13 mouse cellular contexts compared by ENCODE assay signal in genomic region chr9:19621297-19621696, GRCm38 (mm10). TPM values are rescaled to one million over a fixed set of nuclear protein-coding genes. Genes with fewer than 3 reads are reported as not detected.
DNase-seq lines count a peak whose midpoint lies in the region; ATAC-seq and TF ChIP-seq lines count a peak whose summit lies in the region.
"Had no signal": no experiment of that assay in that cellular context is flagged by ENCODE, and none has a peak within 500 bp of the region (broad histone marks: within the 10 kb centered on the region; RNA-seq: fewer than 3 reads in every experiment).

No protein-coding gene starts in this region.

- H3K4me3 ChIP-seq in lung, embryonic 14.5 days (ENCODE audit: low read depth, low read length) = 0 out of 2 replicates have a peak overlapping the region, but pooled peaks have one; percentile 57
- no peak overlapping the region for H3K4me3 ChIP-seq in forebrain, postnatal 0 days (ENCODE audit: low read depth, low read length)
- H3K4me3 ChIP-seq in midbrain, embryonic 14.5 days (replicated peaks; ENCODE audit: low read depth, low read length) = peak overlapping the region; percentile 58; the same call in 1 of the 2 replicates

- no peak for TF ChIP-seq CTCF in lung, embryonic 14.5 days (IDR thresholded peaks at IDR 0.05; ENCODE audit: low read depth)
- TF ChIP-seq CTCF in forebrain, postnatal 0 days (IDR thresholded peaks at IDR 0.05; ENCODE audit: low read depth) = no peak

- WGBS in lung, embryonic 14.5 days = 95% methylated on average over 3 of the region's 3 CpGs
- 97% methylated on average over 3 of the region's 3 CpGs for WGBS in forebrain, postnatal 0 days
- 98% methylated on average over 3 of the region's 3 CpGs for WGBS in midbrain, embryonic 14.5 days

- no peaks in the 10 kb centered on the region for H3K9me3 ChIP-seq in lung, embryonic 14.5 days (ENCODE audit: low read depth, low read length)
- no peaks in the 10 kb centered on the region for H3K9me3 ChIP-seq in forebrain, postnatal 0 days (ENCODE audit: low read length)
- H3K9me3 ChIP-seq in midbrain, embryonic 14.5 days (ENCODE audit: control insufficient read depth, low read length) = no peaks in the 10 kb centered on the region
- H3K9me3 ChIP-seq: limb, embryonic 13.5 days had no signal

- H3K36me3 ChIP-seq in lung, embryonic 14.5 days (ENCODE audit: insufficient read depth) = peaks cover 9% of the 10 kb centered on the region; the same call in 1 of the 2 replicates
- peaks cover 5% of the 10 kb centered on the region for H3K36me3 ChIP-seq in forebrain, postnatal 0 days (ENCODE audit: insufficient read depth)
- 0 out of 2 replicates have a peak, but pooled peaks cover 5% of the 10 kb centered on the region for H3K36me3 ChIP-seq in midbrain, embryonic 14.5 days (ENCODE audit: control insufficient read depth, insufficient read depth, low read length)

- no peak overlapping the region for H3K4me2 ChIP-seq in lung, embryonic 14.5 days
- no peak overlapping the region for H3K4me2 ChIP-seq in forebrain, postnatal 0 days (ENCODE audit: low read depth)
- H3K4me2 ChIP-seq in midbrain, embryonic 14.5 days (ENCODE audit: low read length) = no peak overlapping the region

- H3K27ac ChIP-seq in lung, embryonic 14.5 days (ENCODE audit: low read depth) = no peak overlapping the region
- H3K27ac ChIP-seq in forebrain, postnatal 0 days (ENCODE audit: low read depth, low read length) = no peak overlapping the region
- H3K27ac ChIP-seq in midbrain, embryonic 14.5 days (replicated peaks; ENCODE audit: low read depth, low read length) = no peak overlapping the region

- H3K27me3 ChIP-seq in lung, embryonic 14.5 days (ENCODE audit: insufficient read depth, low read length) = no peaks in the 10 kb centered on the region
- H3K27me3 ChIP-seq in forebrain, postnatal 0 days (ENCODE audit: insufficient read depth, low read length) = no peaks in the 10 kb centered on the region
- no peaks in the 10 kb centered on the region for H3K27me3 ChIP-seq in midbrain, embryonic 14.5 days (ENCODE audit: control insufficient read depth, insufficient read depth, low read length)
- H3K27me3 ChIP-seq: limb, embryonic 13.5 days had no signal

- no peak overlapping the region for H3K9ac ChIP-seq in lung, embryonic 14.5 days
- H3K9ac ChIP-seq in forebrain, postnatal 0 days = no peak overlapping the region
- H3K9ac ChIP-seq in midbrain, embryonic 14.5 days (replicated peaks; ENCODE audit: low read length) = no peak overlapping the region

- no peak for DNase-seq in lung, embryonic 14.5 days
- no peak for DNase-seq in lung, adult 18-20 months
- DNase-seq in forebrain, postnatal 0 days = peak; percentile 1
- peak; percentile 5 for DNase-seq in midbrain, embryonic 14.5 days
- no peak for DNase-seq in spleen, postnatal 14 days (ENCODE audit: low spot score in 2 of 2)
- DNase-seq in gastrocnemius, adult 18-20 months (ENCODE audit: low spot score) = no peak

- H3K4me1 ChIP-seq in lung, embryonic 14.5 days (ENCODE audit: insufficient read depth) = no peaks in the 10 kb centered on the region
- H3K4me1 ChIP-seq in forebrain, postnatal 0 days (ENCODE audit: insufficient read depth) = no peaks in the 10 kb centered on the region
- no peaks in the 10 kb centered on the region for H3K4me1 ChIP-seq in midbrain, embryonic 14.5 days (ENCODE audit: control insufficient read depth, insufficient read depth, low read length)
- H3K4me1 ChIP-seq: limb, embryonic 13.5 days had no signal

- no peak for ATAC-seq in lung, embryonic 14.5 days (ENCODE audit: insufficient read depth)
- ATAC-seq in forebrain, postnatal 0 days = no peak
- ATAC-seq in midbrain, embryonic 14.5 days (ENCODE audit: low FRiP score, low TSS enrichment) = 0 out of 2 replicates have a peak, but pooled peaks have one; percentile 1
- ATAC-seq in megakaryocyte-erythroid progenitor cell, adult 5-6 weeks (replicated peaks; ENCODE audit: low FRiP score, low TSS enrichment, poor library complexity, severe bottlenecking) = no peak

RNA-seq across cellular contexts. Expression of gene Zfp317, which starts 0.6 kb away (rescaled TPM):
- 31.5 and 33.3 TPM in 2 replicates for polyA plus RNA-seq in lung, embryonic 14.5 days (2014; fragmentation: Nextera tagmentation; extraction: Ambion mirVana)
- 43.3 and 49.5 TPM in 2 replicates for total RNA-seq in forebrain, postnatal 0 days (2014; rRNA removed)
- polyA plus RNA-seq in forebrain, postnatal 0 days (2015; fragmentation: Nextera tagmentation; extraction: Ambion mirVana) = 19.9 and 23.9 TPM in 2 replicates
- polyA plus RNA-seq in midbrain, embryonic 14.5 days (2014; fragmentation: Nextera tagmentation; extraction: Ambion mirVana) = 29.4 and 46.5 TPM in 2 replicates
- 31.6 and 34.7 TPM in 2 replicates for total RNA-seq in megakaryocyte-erythroid progenitor cell, adult 5-6 weeks (2014; fragmentation: Nextera tagmentation)
- total RNA-seq in megakaryocyte-erythroid progenitor cell, adult 5-6 weeks (2017) = 25.7 and 34.5 TPM in 2 replicates
- total RNA-seq in gastrocnemius, adult 18-20 months (2021) = 10 to 100 TPM; 14.3 to 15.2 TPM

RNA-seq across cellular contexts. Expression of gene Olfr855, which starts 38.9 kb away (rescaled TPM):
- polyA plus RNA-seq in lung, embryonic 14.5 days (2014; fragmentation: Nextera tagmentation; extraction: Ambion mirVana) = not detected in 2 replicates
- not detected in 2 replicates for total RNA-seq in forebrain, postnatal 0 days (2014; rRNA removed)
- polyA plus RNA-seq in forebrain, postnatal 0 days (2015; fragmentation: Nextera tagmentation; extraction: Ambion mirVana) = not detected in 2 replicates
- polyA plus RNA-seq in midbrain, embryonic 14.5 days (2014; fragmentation: Nextera tagmentation; extraction: Ambion mirVana) = not detected in 2 replicates
- total RNA-seq in megakaryocyte-erythroid progenitor cell, adult 5-6 weeks (2014; fragmentation: Nextera tagmentation) = not detected in 2 replicates
- not detected in 2 replicates for total RNA-seq in megakaryocyte-erythroid progenitor cell, adult 5-6 weeks (2017)
- not detected for total RNA-seq in gastrocnemius, adult 18-20 months (2021)
- total RNA-seq: adrenal gland, postnatal 36 days; heart, postnatal 25 days; left cerebral cortex, adult 2 months; megakaryocyte progenitor cell, adult 5-6 weeks had no signal
- polyA plus RNA-seq: limb, embryonic 13.5 days; liver, postnatal 0 days had no signal

RNA-seq across cellular contexts. Expression of gene Olfr854, which starts 54.1 kb away (rescaled TPM):
- not detected in 2 replicates for polyA plus RNA-seq in lung, embryonic 14.5 days (2014; fragmentation: Nextera tagmentation; extraction: Ambion mirVana)
- total RNA-seq in forebrain, postnatal 0 days (2014; rRNA removed) = not detected in 2 replicates
- not detected in 2 replicates for polyA plus RNA-seq in forebrain, postnatal 0 days (2015; fragmentation: Nextera tagmentation; extraction: Ambion mirVana)
- not detected in 2 replicates for polyA plus RNA-seq in midbrain, embryonic 14.5 days (2014; fragmentation: Nextera tagmentation; extraction: Ambion mirVana)
- not detected in 2 replicates for total RNA-seq in megakaryocyte-erythroid progenitor cell, adult 5-6 weeks (2014; fragmentation: Nextera tagmentation)
- total RNA-seq in megakaryocyte-erythroid progenitor cell, adult 5-6 weeks (2017) = not detected in 2 replicates
- total RNA-seq in gastrocnemius, adult 18-20 months (2021) = not detected
- total RNA-seq: adrenal gland, postnatal 36 days; heart, postnatal 25 days; left cerebral cortex, adult 2 months; megakaryocyte progenitor cell, adult 5-6 weeks had no signal
- polyA plus RNA-seq: limb, embryonic 13.5 days; liver, postnatal 0 days had no signal

Comparison
In these comparisons a context has a peak if more than half of its experiments do, and no peak if none do; other contexts are left out.
1. DNase-seq: peak in forebrain, postnatal 0 days (single experiment) and midbrain, embryonic 14.5 days (single experiment); none in lung, embryonic 14.5 days (single experiment), lung, adult 18-20 months (0 of 2), spleen, postnatal 14 days (0 of 2) and gastrocnemius, adult 18-20 months (single experiment).